Mouse (Mus musculus) thymus, adult 18-20 months (tissue): ENCODE measurements around the gene Eif4a2.
"Not testable (repeated sequence)": the region's sequence is repeated elsewhere in the genome, so short reads cannot be mapped to it uniquely, and the experiment has no call there.

Experiments
- DNase-seq, 2 experiments: peaks; one replicate each; pipeline ENCODE4 v3.0.0; 2022; ENCODE audit warnings: mixed read lengths in 2 of 2

Gene Eif4a2

DNA sequence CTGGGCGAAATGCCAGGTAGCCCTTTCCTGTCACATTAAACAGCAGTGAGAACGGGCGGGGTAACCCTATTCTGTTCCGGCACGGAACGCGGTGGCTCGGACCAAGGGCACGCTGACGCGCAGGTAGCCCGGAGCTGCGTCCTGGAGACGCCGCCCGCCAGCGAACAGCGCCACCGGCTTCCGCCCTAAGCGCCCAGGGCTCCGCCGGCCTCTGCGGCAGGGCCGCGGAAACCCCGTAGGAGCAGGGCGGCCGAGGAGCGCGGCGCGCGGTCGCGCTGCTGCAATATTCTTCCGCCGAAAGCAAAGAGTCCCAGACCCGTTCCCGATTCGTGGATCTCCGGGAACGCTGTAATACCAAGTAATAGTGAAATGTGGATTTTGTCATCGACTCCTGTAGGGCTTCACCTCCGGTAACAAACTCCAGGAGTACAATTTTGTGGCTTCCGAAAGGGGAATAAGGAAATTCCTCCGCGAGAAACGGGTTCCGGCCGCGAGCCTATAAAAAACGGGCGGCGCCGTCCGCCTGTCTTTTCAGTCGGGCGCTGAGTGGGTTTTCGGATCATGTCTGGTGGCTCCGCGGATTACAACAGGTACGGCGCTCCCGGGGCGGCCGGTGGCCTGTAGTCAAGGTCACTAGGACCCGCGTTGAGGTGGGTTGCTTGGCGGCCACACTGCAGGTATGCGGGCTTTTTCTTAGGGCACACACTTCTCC lies at the start of gene Eif4a2:
TSS of gene Eif4a2 (plus strand) at position 214 of the 712 bp plus-strand sequence.
- DNase-seq = peak; percentile 81 to 85

DNA sequence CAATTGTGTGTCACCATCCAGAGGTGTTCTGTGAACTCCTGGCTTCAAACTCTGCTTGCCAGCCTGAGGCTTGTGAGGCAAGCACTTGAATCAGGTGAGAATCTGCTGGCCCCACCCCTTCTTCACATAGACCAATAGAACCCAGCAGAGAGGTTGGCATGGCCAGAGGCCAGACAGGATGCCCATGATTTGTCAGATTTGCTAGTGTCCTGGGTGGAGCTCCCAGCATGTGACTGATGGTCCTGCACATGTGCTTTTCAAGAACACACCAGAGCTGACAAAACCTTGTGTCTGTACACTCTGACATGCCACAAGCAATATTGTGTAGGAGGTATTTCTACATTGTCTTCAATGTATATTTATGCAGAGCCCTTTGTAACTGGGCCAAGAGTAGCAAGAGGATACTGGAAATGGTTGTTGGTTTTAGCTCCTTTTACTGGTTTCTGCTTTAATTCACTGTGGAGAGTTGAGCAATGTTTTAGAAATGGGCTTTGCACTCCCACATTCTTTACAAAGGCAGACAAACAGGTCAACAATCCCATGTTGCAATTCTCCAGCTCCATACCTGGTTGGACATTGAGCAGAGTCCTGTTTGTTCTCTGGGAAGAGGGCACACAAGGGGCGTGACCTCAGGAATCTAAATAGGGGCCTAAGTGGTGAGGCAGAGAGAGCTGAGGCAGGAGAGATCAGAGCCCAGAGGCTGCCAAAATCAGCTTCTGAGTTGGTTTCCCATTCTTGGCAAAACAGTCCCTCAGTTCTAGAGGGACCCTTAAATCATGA lies 49.4 kb upstream of the Eif4a2 start, which contains the start of gene Kng1:
TSS of gene Kng1 (plus strand) at position 198 of the 780 bp plus-strand sequence.
- DNase-seq = not testable (repeated sequence)

DNA sequence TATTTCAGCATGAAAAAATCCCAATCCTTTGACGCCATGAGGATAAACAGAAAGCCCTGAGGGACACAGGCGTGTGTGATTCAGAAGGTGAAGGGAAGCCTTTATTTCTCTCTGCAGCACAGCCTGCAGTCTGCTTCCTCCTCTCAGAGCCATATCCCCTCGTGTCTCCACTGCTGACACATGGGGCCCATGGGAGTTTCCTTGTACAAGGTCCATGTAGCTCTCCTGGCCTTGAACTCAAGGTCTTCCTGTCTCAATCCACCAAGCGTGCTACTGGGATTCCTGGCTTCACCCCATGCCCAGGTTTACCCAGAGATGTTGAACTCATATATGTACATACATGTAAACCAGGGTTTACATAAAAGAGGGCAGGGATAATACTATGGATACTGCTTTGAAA lies 47.6 kb upstream of the Eif4a2 start:
- DNase-seq = not testable (repeated sequence)

DNA sequence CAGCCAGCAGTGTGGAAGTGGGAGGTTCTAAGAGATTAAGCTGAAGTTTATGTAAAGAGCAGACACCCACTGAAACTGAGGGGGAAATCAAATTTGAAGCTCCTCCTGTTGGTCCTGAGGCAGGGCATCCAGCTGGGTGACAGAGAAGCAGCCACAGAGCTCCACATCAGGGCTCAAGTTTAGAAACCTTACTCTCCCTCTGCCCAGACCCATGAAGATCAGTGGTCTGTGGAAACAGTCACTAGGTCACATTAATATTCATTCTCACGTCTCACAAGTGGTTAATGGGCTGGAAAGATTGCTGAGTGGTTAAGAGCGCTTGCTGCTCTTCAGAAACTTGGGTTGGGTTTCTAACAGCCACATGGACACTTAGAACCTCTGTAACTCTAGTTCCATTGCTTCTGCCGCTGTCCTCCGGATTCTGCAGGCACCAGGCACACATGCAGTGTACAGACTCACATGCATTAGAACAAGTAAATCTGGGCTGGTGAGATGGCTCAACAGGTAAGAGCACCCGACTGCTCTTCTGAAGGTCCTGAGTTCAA lies 46.4 kb upstream of the Eif4a2 start:
- DNase-seq = not testable (repeated sequence)

DNA sequence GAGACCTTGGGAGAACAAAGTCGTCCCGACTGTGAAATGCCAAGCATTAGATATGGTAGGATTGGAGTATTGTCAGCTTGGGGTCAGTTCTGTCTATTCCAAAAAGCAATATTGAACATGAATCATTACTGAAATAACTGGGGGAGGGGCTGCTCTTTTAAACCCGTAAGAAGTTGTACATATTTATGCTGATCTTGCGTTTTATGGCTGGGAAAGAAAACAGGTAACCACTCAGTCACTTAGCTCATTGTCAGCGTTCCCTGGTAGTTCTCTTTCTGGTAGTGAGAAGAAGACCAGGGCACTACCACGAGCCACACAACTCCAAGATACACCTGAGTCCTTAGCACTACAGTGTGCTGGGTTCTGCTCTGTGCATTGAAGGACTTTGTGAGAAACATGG lies 29.7 kb upstream of the Eif4a2 start:
- not testable (repeated sequence) for DNase-seq

DNA sequence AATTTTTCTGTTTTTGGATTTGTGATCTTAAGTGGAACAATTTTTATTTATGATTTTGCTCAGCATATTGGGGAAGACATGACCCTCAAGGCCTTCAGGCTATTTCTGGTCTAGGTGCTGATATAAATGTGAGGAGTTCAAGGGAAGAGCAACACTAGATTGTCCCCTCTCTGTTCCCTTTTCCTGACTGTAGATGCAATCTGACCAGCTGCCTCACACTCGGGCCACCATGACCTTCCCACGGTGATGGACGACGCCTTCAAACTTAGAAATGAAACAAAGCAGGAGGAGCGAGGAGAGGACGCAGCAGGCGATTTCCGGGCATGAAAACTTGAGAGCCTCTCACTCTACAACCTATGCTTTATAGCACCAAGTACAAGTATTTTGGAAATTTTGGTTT lies 20.1 kb upstream of the Eif4a2 start:
- DNase-seq = not testable (repeated sequence)

DNA sequence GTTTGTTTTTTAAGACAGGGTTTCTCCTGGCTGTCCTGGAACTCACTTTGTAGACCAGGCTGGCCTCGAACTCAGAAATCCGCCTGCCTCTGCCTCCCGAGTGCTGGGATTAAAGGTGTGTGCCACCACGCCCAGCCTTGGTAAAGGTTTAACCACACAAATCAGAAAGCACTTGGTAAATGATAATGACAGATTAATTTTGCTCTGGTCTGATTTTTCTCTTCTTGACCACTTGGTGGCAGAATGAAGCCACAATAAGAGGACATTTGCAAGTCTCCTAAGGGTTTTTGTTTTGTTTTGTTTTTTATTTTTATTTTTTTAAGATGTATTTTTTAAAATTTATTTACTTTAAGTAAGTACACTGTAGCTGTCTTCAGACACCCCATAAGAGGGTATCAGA lies 19.5 kb upstream of the Eif4a2 start:
- DNase-seq = not testable (repeated sequence)

DNA sequence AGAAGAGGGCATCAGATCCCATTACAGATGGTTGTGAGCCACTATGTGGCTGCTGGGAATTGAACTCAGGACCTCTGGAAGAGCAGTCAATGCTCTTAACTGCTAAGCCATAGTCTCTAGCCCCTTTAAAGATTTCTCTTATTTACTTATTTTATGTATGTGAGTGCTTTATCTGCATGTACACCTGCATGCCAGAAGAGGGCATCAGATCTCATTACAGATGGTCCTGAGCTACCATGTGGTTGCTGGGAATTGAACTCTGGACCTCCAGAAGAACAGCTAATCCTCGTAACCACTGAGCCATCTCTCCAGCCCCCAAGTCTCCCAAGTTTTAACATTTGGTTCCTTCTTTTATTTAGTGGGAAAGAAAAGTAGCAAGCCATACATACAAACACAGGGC lies 18.8 kb upstream of the Eif4a2 start:
- not testable (repeated sequence) for DNase-seq

DNA sequence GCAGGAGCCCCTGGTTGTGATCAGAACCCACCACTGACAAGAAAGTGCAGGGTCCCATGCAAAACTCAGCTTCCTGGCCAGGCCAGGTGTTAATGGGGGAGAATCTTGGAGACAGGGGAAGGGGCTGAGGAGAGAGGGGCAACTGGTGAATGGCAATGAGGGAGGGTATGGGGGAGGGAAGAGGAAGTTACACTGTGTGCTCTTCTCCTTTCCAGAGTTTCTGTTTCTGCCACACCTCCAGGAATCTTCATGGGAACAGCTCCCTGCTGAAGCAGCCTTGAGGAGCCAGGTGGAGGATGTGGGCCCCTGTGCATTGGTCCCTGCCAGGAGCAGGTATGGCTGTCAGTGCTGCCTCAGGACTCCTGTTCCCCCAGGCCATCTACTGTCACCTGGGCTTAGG lies 15.9 kb upstream of the Eif4a2 start:
- not testable (repeated sequence) for DNase-seq

DNA sequence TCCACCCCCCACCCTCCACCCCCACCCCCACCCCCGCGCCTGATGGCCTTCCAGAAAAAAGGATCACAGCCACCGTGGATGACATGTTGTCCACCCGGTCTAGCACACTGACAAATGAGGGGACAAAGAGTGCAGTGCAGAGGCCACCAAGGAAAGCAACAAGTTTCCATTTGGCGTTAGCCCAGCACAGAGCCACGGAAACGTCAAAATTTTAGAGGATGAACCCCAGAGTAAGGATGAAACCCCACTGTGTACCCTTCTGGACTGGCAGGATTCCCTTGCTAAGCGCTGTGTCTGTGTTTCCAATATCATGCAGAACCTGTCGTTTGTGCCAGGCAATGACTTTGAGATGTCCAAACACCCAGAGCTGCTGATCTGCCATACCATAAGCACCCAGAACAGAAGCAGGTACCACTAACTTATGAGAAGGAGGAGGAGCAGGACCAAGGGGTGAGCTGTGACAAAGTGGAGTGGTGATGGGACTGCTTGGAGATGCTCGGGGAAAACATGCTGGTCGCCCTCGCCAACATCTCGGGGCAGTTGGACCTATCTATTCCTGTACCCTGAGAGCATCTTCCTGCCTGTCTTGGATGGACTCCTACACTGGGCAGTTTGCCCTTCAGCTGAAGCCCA lies 13.8 kb upstream of the Eif4a2 start:
- no peak for DNase-seq

DNA sequence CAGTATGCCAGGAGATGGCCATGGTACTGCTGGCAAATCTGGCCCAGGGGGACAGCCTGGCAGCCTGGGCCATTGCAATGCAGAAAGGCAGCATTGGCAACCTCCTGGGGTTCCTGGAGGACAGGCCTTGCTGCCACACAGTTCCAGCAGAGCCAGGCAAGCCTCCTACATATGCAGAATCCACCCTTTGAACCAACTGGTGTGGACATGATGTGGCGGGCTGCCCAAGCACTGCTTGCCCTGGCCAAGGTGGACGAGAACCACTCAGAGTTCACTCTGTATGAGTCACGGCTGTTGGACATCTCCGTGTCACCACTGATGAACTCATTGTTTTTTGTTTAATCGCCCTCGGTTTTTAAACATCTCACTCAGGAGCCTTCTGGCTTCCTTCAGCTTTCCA lies 13.1 kb upstream of the Eif4a2 start:
- DNase-seq = no peak

DNA sequence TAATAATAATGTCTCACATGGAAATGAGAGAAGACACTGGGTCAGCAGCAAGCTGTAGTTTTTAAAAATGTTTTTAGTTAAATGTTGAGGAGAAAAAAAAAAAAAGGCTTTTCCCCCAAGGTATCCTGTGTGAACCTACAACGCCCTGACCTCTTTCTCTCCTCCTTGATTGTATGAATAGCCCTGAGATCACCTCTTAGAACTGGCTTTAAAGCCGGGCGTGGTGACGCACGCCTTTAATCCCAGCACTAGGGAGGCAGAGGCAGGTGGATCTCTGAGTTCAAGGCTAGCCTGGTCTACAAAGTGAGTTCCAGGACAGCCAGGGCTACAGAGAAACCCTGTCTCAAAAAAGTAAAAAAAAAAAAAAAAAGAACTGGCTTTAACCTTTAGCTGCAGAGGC lies 11.7 kb upstream of the Eif4a2 start:
- not testable (repeated sequence) for DNase-seq

DNA sequence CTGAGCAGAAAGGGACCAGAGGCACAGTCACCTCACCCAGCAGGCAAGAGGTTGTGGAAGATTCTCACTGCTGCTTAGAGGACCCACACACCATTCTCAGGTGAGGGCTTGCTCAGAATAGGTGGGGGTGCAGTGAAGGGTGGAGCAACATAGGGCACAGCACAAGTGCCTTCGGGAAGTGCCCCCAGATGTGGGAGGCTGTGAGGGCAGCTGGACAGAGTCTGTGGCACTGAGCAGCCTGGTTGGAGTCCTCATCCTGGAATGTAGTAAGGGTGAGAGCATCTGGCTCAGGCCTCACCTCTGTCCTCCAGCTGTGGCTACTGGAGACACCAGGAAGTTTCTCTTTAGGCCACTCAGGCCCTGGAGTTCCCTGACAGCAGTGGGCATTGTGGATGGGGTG lies 10.4 kb upstream of the Eif4a2 start:
- not testable (repeated sequence) for DNase-seq

DNA sequence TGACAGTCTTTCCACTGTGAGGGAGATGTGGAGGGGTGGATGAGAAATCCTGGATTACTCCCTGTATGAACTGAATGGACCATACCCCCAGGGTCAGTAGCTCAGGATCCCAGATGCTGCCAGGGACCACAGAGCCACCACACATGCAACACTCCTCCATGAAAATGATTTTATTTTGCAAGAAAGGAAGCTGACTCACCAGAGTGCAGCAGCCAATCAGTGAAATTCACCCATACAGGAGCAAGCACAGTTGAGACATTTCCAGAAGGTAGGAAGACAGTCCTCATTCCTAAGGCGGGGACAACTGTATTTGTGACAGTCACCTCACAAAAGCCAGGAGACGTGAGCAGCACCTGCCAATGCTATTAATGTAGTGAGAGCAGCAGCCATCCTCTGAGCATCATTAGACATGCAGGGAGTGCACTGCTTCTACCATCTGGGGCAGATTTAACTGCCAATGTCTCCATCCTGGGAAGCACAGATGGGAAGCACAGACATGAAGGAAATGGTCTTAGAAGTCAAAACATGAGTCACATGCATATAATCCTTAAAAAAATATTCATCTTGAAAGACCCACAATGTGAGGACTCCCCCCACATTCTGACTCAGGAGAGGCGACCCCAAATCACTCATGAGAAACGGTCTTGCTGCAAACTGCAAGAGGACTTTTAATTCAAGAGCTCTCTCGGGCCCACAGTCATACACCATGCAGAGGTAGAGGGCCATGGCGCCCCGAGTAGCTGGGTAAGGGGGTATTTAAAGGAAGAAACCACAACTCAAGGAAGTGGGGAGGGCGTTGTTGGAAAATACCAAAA lies 9.7 kb upstream of the Eif4a2 start:
- not testable (repeated sequence) for DNase-seq

DNA sequence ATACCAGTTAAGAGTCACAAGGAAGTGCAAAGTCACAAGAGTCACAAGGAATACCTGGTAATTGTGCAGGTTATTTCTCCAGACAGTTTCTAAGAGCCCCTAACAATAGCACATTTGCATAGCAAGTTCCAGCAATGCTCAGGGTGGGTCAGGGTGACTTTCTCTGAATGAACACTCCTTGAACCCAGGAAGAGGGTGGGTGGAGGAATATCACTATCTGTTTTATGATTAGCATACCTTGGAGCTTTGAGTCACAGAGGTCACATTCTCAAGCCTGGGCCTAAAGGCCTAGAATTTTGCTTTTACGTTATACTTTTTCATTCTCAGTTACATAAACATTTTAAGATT lies 9.2 kb upstream of the Eif4a2 start:
- not testable (repeated sequence) for DNase-seq

DNA sequence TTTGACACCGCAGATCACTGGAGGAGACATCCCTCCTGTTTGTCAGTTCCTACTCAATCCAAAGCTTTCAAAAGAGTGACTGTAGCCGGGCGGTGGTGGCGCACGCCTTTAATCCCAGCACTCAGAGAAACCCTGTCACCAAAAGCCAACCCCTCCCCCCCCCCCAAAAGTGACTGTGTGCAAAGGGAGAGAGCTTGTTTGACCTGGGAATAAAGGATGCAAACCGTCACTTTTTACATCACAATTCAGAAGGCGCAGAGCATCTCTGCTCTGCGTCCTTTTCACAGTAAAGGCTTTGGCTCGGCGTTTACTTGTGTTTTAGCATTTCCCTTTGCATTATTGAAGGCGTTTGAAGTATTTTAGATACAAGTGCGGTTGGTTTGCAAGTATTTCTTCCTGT lies 7.6 kb upstream of the Eif4a2 start:
- no peak for DNase-seq

DNA sequence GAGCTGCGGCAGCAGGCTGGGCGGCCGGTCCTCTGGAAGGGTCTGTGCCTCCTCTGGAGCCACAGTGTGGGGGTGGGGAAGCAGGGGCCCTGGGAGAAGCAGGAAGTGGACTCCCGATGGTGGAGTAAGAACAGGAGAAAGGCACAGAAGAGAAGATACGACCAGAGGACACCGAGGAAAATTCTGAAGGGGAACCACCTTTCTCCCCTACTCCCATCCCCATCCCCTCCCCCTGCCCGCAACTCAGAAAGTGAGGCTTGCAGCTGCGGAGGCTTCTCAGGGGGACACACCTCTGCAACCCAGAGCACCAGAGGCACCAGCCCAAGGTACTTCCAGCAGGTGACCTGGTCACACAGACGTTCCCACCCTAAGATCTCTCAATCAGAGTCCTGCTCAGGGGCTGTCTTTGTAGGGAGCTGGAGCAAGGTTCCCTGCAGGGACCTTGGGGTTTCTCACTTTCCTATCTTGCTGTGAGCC lies 7.1 kb upstream of the Eif4a2 start:
- no peak for DNase-seq

DNA sequence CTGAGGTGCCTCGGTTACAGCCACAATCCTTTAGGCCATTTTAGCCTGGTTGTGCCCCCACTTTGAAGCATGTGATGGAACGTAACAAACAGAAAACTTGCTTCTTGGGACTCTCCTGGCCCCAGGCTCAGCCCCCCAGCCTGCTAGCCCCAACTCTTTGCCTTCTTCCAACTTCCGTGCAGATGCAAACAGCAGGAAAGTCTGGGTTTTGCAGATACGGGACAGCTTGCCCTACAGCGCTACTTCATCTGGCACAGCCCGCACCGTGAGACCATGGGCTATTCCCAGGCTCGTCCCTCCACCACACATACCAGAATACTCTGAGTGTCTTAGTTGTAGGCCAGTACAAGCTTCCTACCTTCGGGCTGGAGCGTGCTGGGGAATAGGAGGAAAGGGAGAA lies 6.6 kb upstream of the Eif4a2 start:
- DNase-seq = no peak

DNA sequence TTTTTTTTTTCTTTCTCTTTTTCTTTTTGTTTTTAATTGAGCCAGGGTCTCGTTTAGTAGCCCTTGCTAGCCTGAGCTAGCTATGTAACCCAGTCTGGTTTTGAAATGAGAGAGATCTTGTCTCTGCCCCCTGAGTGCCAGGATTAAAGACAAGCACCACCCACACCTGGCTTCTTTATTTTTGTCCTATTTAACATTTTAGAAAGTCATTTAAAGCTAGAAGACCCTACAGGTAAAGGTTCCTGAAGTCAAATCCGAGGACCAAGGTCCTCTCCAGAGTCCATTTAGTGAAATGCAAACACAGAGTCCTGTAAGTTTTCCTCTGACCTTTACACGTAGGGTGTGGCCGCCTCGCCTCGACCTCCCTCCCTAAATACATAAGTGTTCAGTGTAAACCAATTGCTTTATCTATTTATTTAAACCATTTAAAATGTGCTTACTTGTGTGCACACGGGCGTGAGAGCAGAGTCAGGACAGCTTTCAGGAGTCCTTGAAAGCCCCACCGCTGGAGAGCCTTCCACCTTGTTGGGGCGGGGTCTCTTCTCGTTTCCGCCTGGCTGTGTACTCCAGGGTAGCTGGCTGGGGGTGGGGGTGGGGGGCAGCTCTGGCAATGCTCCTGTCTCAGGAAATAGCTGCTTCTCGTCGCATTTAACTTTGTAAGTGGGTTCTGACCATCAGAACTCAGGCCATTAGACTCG lies 4.8 kb upstream of the Eif4a2 start:
- DNase-seq = peak in 1 of 2 experiments; percentile 51

DNA sequence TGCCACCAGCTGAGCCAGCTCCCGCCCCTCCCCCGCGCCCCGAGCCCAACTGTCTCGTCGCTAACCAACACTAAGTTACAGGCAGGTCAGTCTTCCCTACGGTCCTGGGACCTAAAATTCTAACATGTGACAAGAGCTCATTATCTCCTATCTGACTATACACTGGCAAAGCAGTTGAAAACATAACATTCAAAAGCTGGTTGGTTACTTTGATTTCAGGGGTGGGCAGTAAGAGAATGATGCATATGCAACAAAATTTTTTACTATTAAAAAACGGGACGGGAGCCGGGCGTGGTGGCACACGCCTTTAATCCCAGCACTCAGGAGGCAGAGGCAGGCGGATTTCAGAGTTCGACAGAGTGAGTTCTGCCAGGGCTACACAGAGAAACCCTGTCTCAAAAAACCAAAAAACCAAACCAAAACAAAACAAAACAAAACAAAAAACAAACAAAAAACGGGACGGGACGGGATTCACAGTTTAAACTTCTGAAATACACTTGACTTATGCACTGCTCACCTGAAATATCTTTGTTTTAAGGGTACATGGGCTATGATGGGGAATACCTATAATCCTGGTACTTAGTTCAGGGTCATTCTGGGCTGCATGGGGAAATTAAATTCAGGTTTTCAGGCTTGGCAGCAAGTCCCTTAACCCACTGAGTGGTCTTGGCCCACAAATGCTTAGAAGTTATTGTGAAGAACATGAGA lies 4.1 kb upstream of the Eif4a2 start:
- DNase-seq = no peak

DNA sequence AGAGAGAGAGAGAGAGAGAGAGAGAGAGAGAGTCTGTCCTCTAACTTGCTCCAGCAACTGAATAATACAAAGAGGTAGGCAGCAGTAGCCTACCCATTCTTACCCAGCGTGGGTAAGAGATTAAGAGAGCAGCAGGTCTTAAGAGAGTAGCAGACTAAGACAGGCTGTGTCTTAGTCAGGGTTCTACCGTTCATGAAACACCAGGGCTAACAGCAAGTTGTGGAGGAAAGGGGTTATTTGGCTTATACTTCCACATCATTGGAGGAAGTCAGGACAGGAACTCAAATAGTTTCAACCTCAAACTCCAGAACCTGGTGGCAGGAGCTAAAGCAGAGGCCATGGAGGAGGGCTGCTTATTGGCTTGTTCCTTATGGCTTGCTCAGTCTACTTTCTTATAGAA lies 3.4 kb upstream of the Eif4a2 start:
- no peak for DNase-seq
